In genomic region chr15:89363051-89363450, GRCm38 (mm10) we compare ENCODE assay signal across 20 mouse cellular contexts. TPM values are rescaled to one million over a fixed set of nuclear protein-coding genes. Genes with fewer than 3 reads are reported as not detected.
DNase-seq lines count a peak whose midpoint lies in the region; ATAC-seq lines count a peak whose summit lies in the region.
"Had no signal": no experiment of that assay in that cellular context is flagged by ENCODE, and none has a peak within 500 bp of the region (broad histone marks: within the 10 kb centered on the region; RNA-seq: fewer than 3 reads in every experiment).

No protein-coding gene starts in this region.

- H3K36me3 ChIP-seq in lung, embryonic 16.5 days (ENCODE audit: control insufficient read depth, insufficient read depth, low read length): peaks cover 67% of the 10 kb centered on the region
- H3K36me3 ChIP-seq in hindbrain, embryonic 10.5 days: peaks cover 97% of the 10 kb centered on the region

- H3K27ac ChIP-seq in lung, embryonic 16.5 days (ENCODE audit: low read length): no peak overlapping the region
- H3K27ac ChIP-seq in hindbrain, embryonic 10.5 days: no peak overlapping the region
- H3K27ac ChIP-seq: embryonic facial prominence, embryonic 13.5 days; gastrocnemius, adult 2 months; heart, embryonic 13.5 days; hindbrain, embryonic 12.5 days had no signal

- H3K9me3 ChIP-seq in lung, embryonic 16.5 days (ENCODE audit: control insufficient read depth, low read length): no peaks in the 10 kb centered on the region
- H3K9me3 ChIP-seq in hindbrain, embryonic 10.5 days: no peaks in the 10 kb centered on the region
- H3K9me3 ChIP-seq: embryonic facial prominence, embryonic 13.5 days; heart, embryonic 13.5 days; hindbrain, embryonic 12.5 days had no signal

- no peaks in the 10 kb centered on the region for H3K4me1 ChIP-seq in lung, embryonic 16.5 days (replicated peaks; ENCODE audit: control insufficient read depth, insufficient read depth, low read length)
- H3K4me1 ChIP-seq in hindbrain, embryonic 10.5 days (replicated peaks): peaks cover 5% of the 10 kb centered on the region; the same call in 1 of the 2 replicates

- 70% methylated on average over 7 of the region's 7 CpGs for WGBS in lung, embryonic 16.5 days
- 95% methylated on average over 7 of the region's 7 CpGs for WGBS in hindbrain, embryonic 10.5 days

- no peak overlapping the region for H3K9ac ChIP-seq in lung, embryonic 16.5 days (ENCODE audit: low read length)
- H3K9ac ChIP-seq: embryonic facial prominence, embryonic 13.5 days; heart, embryonic 13.5 days; hindbrain, embryonic 12.5 days had no signal

- DNase-seq in cerebellum, adult 9-10 months: peak; percentile 41
- no peak for DNase-seq in cerebellum, adult 18-20 months
- peak; percentile 95 for DNase-seq in fat pad, adult 2 months (ENCODE audit: extremely low read depth, low read depth, low spot score)
- DNase-seq in lung, postnatal 36 days: peak; percentile 85
- no peak for DNase-seq in hindbrain, embryonic 10.5 days (ENCODE audit: low spot score)
- no peak for DNase-seq in layer of hippocampus, postnatal 36 days
- DNase-seq: adrenal gland, postnatal 25 days; cerebellum, adult 9-11 months; gastrocnemius, adult 2 months; gastrocnemius, postnatal 25 days; heart, adult 11 months; heart, postnatal 36 days had no signal

- H3K27me3 ChIP-seq in lung, embryonic 16.5 days (ENCODE audit: control insufficient read depth, insufficient read depth, low read depth, low read length): no peaks in the 10 kb centered on the region
- H3K27me3 ChIP-seq in hindbrain, embryonic 10.5 days (ENCODE audit: insufficient read depth, poor library complexity, severe bottlenecking): no peaks in the 10 kb centered on the region
- H3K27me3 ChIP-seq: embryonic facial prominence, embryonic 13.5 days; heart, embryonic 13.5 days; hindbrain, embryonic 12.5 days had no signal

- no peak overlapping the region for H3K4me3 ChIP-seq in lung, embryonic 16.5 days (ENCODE audit: low read length)
- H3K4me3 ChIP-seq in hindbrain, embryonic 10.5 days: no peak overlapping the region
- H3K4me3 ChIP-seq: embryonic facial prominence, embryonic 13.5 days; gastrocnemius, adult 2 months; heart, embryonic 13.5 days; hindbrain, embryonic 12.5 days had no signal

- H3K4me2 ChIP-seq in lung, embryonic 16.5 days (ENCODE audit: low read depth, low read length): no peak overlapping the region
- H3K4me2 ChIP-seq: embryonic facial prominence, embryonic 13.5 days; heart, embryonic 13.5 days; hindbrain, embryonic 12.5 days had no signal

- ATAC-seq in lung, embryonic 16.5 days (ENCODE audit: low read depth): peak; percentile 68
- ATAC-seq: forebrain, embryonic 14.5 days; hindbrain, embryonic 16.5 days had no signal

RNA-seq across cellular contexts. Expression of gene Ncaph2, which starts 7.5 kb away (rescaled TPM):
- 158 and 172 TPM in 2 replicates for polyA plus RNA-seq in lung, embryonic 16.5 days (2015; fragmentation: Nextera tagmentation; extraction: Ambion mirVana)
- 187 and 194 TPM in 2 replicates for polyA plus RNA-seq in hindbrain, embryonic 10.5 days (2016; fragmentation: Nextera tagmentation; extraction: Ambion mirVana)
- total RNA-seq in layer of hippocampus, postnatal 36 days (2021): 10 to 100 TPM; 87.0 to 95.3 TPM

RNA-seq across cellular contexts. Expression of gene Lmf2, which starts 7.6 kb away (rescaled TPM):
- polyA plus RNA-seq in lung, embryonic 16.5 days (2015; fragmentation: Nextera tagmentation; extraction: Ambion mirVana): 79.0 and 83.6 TPM in 2 replicates
- polyA plus RNA-seq in hindbrain, embryonic 10.5 days (2016; fragmentation: Nextera tagmentation; extraction: Ambion mirVana): 49.2 and 52.0 TPM in 2 replicates
- total RNA-seq in layer of hippocampus, postnatal 36 days (2021): 10 to 100 TPM; 19.7 to 21.4 TPM

RNA-seq across cellular contexts. Expression of gene Sco2, which starts 10.6 kb away (rescaled TPM):
- polyA plus RNA-seq in lung, embryonic 16.5 days (2015; fragmentation: Nextera tagmentation; extraction: Ambion mirVana): 3.4 and 7.7 TPM in 2 replicates
- 6.9 and 8.3 TPM in 2 replicates for polyA plus RNA-seq in hindbrain, embryonic 10.5 days (2016; fragmentation: Nextera tagmentation; extraction: Ambion mirVana)
- total RNA-seq in layer of hippocampus, postnatal 36 days (2021): 10 to 100 TPM; 31.5 to 32.6 TPM

RNA-seq across cellular contexts. Expression of gene Tymp, which starts 13.8 kb away (rescaled TPM):
- polyA plus RNA-seq in lung, embryonic 16.5 days (2015; fragmentation: Nextera tagmentation; extraction: Ambion mirVana): 1.5 and 1.6 TPM in 2 replicates
- 1.3 and 2.1 TPM in 2 replicates for polyA plus RNA-seq in hindbrain, embryonic 10.5 days (2016; fragmentation: Nextera tagmentation; extraction: Ambion mirVana)
- total RNA-seq in layer of hippocampus, postnatal 36 days (2021): 1 to 10 TPM; 1.4 to 1.5 TPM

RNA-seq across cellular contexts. Expression of gene Odf3b, which starts 16.0 kb away (rescaled TPM):
- polyA plus RNA-seq in lung, embryonic 16.5 days (2015; fragmentation: Nextera tagmentation; extraction: Ambion mirVana): 9.6 and 16.1 TPM in 2 replicates
- 0.96 and 3.3 TPM in 2 replicates for polyA plus RNA-seq in hindbrain, embryonic 10.5 days (2016; fragmentation: Nextera tagmentation; extraction: Ambion mirVana)
- total RNA-seq in layer of hippocampus, postnatal 36 days (2021): 1 to 10 TPM; 2.7 to 2.8 TPM
- total RNA-seq: MEL had no signal
- polyA plus RNA-seq: C2C12 had no signal

Comparison
In these comparisons a context has a peak if more than half of its experiments do, and no peak if none do; other contexts are left out.
1. DNase-seq: peak in cerebellum, adult 9-10 months (single experiment), fat pad, adult 2 months (single experiment) and lung, postnatal 36 days (single experiment); none in cerebellum, adult 18-20 months (0 of 2), hindbrain, embryonic 10.5 days (single experiment) and layer of hippocampus, postnatal 36 days (0 of 2).